Mouse (Mus musculus) ES-Bruce4 (cell line): ENCODE results near the gene Gm28171. TPM values are rescaled to one million over a fixed set of nuclear protein-coding genes. Genes with fewer than 3 reads are reported as not detected.
"Not testable (repeated sequence)": the region's sequence is repeated elsewhere in the genome, so short reads cannot be mapped to it uniquely, and the experiment has no call there.

Experiments
- H3K27ac ChIP-seq: 2 replicates; pipeline ENCODE4 v1.5.1; 2012; ENCODE audit warnings: low read length, inconsistent platforms; ENCODE audit not compliant: insufficient read depth
- H3K27me3 ChIP-seq: 2 replicates; pipeline ENCODE4 v1.6.1; 2012; ENCODE audit warnings: mild to moderate bottlenecking, low read length, inconsistent platforms; ENCODE audit not compliant: control insufficient read depth, poor library complexity, insufficient read depth, severe bottlenecking
- H3K36me3 ChIP-seq: 2 replicates; pipeline ENCODE4 v1.6.1; 2012; ENCODE audit warnings: inconsistent platforms, mild to moderate bottlenecking, low read length, moderate library complexity; ENCODE audit not compliant: control insufficient read depth, poor library complexity, insufficient read depth, severe bottlenecking
- H3K4me1 ChIP-seq: one replicate; pipeline ENCODE4 v1.8.1; 2011; ENCODE audit warnings: low read length; ENCODE audit not compliant: control insufficient read depth, insufficient read depth
- H3K4me3 ChIP-seq: 2 replicates; pipeline ENCODE4 v1.5.1; 2011; ENCODE audit warnings: low read depth, mild to moderate bottlenecking, low read length
- H3K9ac ChIP-seq: 2 replicates; pipeline ENCODE4 v1.6.1; 2012; ENCODE audit warnings: low read depth, mild to moderate bottlenecking, inconsistent platforms; ENCODE audit not compliant: poor library complexity, severe bottlenecking
- H3K9me3 ChIP-seq: replicated peaks from 2 replicates; pipeline ENCODE4 v1.6.1; 2012; ENCODE audit warnings: mild to moderate bottlenecking, low read length, inconsistent platforms; ENCODE audit not compliant: control insufficient read depth, poor library complexity, insufficient read depth, severe bottlenecking
- polyA plus RNA-seq: library from polyadenylated mRNA; stranded (reverse); fragments of >200 nt; gene quantifications from 2 replicates; pipeline ENCODE4 v1.2.4, GENCODE M21; 2011; ENCODE audit warnings: low read depth; ENCODE audit not compliant: missing spikeins, insufficient read depth, insufficient read length

The Gm28171 gene
- not detected in 2 replicates for polyA plus RNA-seq

DNA sequence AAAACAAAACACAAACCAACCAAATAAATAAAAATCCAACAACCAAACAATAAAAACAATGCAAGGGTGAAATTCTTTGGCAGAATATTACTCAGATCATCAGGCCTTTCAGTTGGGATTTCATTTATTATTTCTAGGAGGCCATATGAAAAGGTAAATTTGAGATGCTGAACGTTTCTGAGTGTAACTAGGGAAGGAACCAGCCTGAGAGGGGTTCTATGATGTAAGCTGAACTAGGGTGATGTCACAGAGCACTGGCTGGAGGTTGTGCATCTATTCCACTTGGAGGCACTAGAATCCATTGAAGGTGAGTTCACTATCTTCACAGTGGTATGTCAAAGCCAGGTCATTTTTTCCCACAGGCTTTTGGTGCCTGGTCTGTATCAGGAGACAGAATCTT is at the start of gene Gm28171:
Gm28171 (plus strand) TSS at position 301 of the 400 bp plus-strand sequence.
- not testable (repeated sequence) for H3K4me3 ChIP-seq, H3K9ac ChIP-seq, H3K27ac ChIP-seq

More for the DNA sequence above, at the start of gene Gm28171:
- not testable (repeated sequence) for H3K4me1 ChIP-seq, H3K9me3 ChIP-seq, H3K27me3 ChIP-seq, H3K36me3 ChIP-seq

Other genes starting within 250 kb of the Gm28171 start
- not detected in 2 replicates for gene Gm21854, start 136.4 kb upstream of the Gm28171 start, polyA plus RNA-seq
- not detected in 2 replicates for gene Gm20914, start 67.4 kb upstream of the Gm28171 start, polyA plus RNA-seq
- gene Gm21778, start 149.1 kb downstream of the Gm28171 start, polyA plus RNA-seq: not detected in 2 replicates